Mouse (Mus musculus) cerebral cortex, adult 2 months (tissue): ENCODE measurements around the gene Retsat.

Experiments used
- WGBS: fragments of 180-500 bp; shearing (Covaris S2); methylation state at CpG from one replicate; pipeline ENCODE4 v1.1.7; 2018; 5-methylcytosine and 5-hydroxymethylcytosine counted together

The Retsat gene

GRCm38 (mm10) chr6:72626391-72626790 is 28.1 kb downstream of the Retsat start:
- 85% methylated on average over 7 of the region's 7 CpGs for WGBS

DNA sequence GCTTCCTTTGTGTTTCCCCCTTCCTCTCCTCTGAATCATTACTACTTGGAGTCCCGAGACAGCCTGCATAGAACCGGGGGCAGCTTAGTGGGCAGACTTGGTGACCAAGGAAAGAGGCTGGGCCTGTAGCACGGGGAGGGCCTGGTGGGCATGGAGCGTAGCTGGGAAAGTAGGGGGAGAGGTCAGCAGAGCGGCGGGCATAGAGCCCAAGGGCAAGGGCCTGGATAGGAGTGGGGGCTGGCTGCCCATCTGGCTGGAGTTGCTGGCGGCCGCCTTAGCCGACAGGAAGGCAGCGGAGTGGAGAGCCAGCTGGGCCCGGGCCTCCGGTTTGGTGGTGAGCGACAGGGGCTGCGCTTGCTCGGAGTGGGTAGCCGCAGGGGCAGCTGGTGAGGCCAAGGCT is 29.0 kb downstream of the Retsat start:
- 88% methylated on average over 16 of the region's 16 CpGs for WGBS

DNA sequence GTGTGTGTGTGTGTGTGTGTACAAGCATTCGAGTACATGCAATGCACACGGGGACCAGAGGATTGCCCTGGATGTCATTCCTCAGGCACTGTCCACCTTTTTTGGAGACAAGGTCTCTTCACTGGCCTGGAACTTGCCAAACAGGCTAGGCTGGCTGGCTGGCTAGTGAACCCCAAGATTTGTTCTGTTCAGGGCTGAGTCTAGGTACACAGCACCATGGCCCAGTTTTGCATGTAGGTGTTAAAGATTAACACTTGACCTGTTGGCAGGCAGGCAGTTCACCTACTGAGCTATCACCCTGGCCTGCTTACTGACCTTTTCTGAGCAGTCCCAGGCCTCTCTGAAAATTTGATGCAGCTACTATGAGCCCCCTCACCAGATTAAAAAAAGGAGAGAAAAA is 32.1 kb downstream of the Retsat start:
- WGBS, result 96% methylated on average over 2 of the region's 2 CpGs

DNA sequence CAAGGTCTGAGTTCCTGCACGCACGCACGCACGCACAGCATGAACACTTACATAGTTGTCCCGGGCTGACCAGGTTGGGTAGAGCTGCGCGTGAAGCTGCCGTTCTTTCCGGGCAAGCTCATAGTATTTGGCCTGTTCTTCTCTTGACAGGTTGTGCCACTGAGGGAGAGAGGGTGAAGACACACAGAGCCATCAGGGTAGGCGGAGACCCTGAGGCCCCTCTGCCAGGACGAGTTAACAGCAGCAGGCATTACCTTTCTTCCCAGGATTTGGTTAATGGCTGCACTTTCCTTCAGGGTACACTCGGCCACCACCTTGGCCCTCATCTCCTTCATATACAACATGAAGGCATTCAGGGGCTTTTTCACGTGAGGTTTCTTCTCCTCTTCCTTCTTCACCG is 32.7 kb downstream of the Retsat start:
- 94% methylated on average over 14 of the region's 14 CpGs for WGBS

GRCm38 (mm10) chr6:72631700-72632099 is 33.4 kb downstream of the Retsat start:
- WGBS, result 76% methylated on average over 6 of the region's 6 CpGs

DNA sequence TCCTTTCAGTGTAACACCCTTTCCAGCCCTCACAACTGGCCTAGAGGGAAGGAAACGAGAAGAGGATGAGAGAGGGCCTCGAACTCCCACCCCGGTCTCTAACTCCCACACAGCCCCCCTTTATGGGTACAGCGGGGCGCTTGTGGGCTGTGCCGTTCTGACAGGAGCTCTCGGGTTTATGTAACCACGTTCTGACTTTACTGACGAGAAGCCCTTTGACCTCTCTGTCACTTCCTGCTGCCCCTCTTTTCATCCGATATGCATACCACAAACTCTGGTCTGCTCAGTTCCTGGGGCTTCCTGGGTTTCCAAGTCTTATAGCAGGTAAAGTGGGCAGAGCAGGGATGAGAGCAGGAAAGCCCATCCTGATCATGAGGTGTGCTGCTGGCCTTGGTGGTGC is 36.0 kb downstream of the Retsat start:
- 85% methylated on average over 10 of the region's 10 CpGs for WGBS

DNA sequence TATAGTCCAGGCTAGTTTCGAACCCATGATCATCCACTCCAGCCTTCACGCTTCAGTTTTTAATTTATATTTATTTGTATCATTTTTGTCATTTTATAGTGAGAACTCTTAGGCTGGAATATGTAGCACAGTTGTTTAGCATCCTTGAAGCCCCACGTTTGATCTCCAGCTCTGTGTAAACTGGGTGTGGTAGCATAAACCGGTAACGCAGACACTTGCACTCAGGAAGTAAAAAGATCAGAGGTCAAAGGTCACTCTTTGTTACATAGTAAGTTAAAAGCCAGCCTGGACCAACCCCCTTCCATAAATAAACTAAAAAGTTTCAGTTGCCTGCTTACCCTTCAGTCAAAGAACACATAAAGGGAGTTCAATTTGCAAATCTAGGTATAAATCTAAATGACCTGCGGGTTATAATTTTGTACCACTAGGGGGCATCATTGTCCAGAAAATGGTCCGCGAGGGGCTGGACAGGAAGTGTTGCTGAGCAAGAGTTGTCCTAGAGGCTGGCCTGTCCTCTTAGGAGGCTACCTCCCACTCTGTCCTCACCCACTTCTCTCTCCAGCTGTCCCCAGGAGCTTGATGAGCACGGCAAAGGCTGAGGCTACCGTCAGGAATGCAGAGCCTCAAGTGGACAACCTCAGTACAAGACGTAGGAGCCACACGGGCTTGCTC is 37.6 kb downstream of the Retsat start:
- WGBS, result 40% methylated on average over 12 of the region's 12 CpGs

GRCm38 (mm10) chr6:72636940-72637339 is 38.7 kb downstream of the Retsat start:
- 89% methylated on average over 3 of the region's 3 CpGs for WGBS

DNA sequence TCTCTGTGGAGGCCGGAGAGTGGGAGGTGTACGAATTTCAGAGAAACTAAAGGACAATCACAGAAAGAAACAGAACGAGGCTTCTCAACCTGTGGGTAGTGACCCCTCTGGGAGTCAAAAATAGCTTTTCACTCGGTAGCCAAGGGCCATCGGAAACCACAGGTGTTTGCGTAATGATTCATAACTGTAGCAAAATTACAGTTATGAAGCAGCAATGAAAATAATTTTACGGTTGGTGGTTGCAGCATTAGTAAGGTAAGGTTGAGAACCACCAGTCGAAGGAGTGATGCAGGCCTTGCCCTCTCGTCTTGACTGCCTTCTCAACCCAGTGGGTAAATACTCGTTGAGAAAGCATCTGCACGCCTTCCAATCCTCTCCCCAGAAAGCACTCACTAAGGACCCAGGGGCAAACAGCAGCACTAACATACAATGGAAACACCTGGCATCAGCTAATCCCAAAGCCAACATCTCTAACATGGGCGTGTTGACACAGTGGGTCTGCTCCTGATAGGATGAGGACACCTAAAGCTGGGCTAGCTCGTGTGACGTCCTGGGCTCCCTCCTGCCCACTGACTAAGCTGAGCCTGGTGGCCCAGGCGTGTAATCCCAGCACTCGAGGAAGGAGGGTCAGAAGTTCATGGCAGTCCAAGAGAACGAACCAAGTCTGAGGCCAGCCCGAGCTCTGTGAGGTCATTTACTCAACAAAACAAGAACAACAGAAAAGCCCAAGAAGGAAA is 43.1 kb downstream of the Retsat start:
- 89% methylated on average over 18 of the region's 18 CpGs for WGBS

- 72% methylated on average over 4 of the region's 4 CpGs for WGBS
Measured at GRCm38 (mm10) chr6:72644576-72644975, 46.3 kb downstream of the Retsat start.

GRCm38 (mm10) chr6:72645364-72645763 is 47.1 kb downstream of the Retsat start:
- 50% methylated on average over 7 of the region's 7 CpGs for WGBS

- WGBS, result 23% methylated on average over 10 of the region's 10 CpGs
Measured at GRCm38 (mm10) chr6:72647383-72647820, 49.1 kb downstream of the Retsat start.

- WGBS, result 66% methylated on average over 12 of the region's 12 CpGs
Measured at GRCm38 (mm10) chr6:72648002-72648595, 49.8 kb downstream of the Retsat start.

DNA sequence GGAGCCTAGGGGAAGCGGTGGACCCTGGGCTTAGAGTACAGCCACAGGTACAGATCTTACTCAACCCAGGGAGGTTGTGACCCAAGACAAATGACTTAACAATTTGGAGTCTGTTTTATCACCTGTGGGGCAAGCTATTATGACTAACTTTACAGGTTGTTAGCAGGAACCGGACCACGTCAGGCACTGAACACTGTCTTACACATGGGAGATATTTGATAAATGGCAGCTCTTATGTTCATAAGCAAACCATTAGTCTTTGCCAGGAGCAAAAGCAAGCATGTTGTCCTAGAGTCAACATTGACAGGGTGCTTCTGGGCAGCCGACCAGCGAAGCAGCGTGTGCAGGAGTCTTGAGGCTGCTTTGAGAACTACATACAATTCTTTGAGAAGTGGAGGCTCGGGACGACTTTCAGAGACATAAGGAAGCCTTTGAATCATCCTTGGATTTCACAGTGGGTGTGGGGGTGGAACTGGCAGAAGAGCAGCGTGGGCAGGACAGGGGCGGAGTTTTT is 52.1 kb downstream of the Retsat start:
- whole genome bisulfite sequencing, result 40% methylated on average over 10 of the region's 10 CpGs

DNA sequence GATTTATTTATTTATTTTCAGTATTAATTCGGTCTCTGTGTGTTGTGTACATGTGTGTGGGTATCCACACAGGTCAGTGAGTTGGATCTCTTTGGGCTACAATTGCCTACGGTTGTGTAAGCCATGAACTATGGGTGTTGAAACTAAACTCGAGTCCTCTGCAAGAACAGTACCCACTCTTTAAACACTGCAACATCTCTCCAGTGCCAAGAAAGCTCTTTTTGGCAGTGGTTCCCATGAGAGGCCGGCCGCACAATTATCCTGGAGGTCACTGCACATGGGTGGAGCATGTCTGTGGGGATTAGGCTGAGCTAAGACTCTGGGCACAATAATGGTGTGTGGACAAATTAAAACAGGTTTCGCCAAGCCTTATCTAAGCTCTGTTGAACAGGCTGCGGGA is 55.1 kb downstream of the Retsat start:
- 61% methylated on average over 7 of the region's 7 CpGs for WGBS

- 94% methylated on average over 6 of the region's 6 CpGs for WGBS
Measured at GRCm38 (mm10) chr6:72654355-72654754, 56.1 kb downstream of the Retsat start.

DNA sequence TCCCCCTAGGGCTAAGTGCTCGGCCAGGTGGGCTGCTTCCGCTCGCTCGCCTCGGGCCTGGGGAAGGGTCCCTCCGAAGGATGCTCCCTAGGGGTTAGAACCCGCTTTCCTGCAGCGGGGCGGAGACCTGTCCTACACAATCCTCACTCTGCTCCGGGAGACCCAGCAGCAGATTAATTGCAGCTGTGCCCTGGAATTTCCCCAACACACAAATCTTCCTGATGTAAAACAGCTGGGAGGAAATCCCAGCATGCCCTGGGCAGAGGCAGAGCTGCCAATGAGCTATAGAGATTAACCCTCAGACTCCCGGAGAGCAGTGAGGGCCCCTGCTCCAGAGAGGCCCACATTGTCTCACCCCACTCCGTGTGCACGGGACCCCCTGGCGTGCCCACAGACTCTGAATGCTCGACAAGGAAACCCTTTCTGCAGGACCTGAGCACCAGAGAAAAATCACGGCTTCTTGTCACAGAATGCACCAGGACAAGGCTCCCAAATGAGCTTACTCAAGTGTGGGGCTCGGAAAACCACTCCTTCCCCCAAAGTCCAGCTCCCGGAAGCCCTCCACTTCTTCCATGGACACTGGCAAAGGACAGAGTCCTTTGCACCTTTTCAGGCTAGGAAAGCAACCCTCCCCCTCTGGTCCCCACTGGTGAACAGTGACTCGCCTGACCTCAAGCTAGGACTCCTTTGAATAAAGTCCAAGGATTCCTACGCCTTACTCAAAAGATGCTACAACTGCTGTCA is 57.2 kb downstream of the Retsat start:
- WGBS, result 52% methylated on average over 20 of the region's 20 CpGs

DNA sequence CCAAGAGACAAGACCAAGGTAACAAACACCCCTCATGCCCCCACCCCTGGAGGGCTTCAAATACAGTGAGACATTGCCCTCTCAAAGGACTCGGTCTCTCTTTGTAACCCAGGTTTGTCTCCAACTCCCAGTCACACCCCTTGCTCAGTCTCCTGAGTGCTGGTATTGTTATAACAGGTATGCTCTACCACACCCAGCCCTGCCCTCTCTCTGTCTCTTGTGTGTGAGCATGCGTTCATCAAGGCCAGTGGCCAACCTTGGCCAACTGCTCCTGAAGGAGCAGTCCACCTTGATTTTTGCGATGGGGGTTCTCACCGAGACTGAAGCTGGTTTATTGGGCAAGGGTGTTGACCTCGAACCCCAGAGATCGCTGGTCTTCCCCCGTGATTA is 57.8 kb downstream of the Retsat start:
- WGBS, result 93% methylated on average over 7 of the region's 7 CpGs

DNA sequence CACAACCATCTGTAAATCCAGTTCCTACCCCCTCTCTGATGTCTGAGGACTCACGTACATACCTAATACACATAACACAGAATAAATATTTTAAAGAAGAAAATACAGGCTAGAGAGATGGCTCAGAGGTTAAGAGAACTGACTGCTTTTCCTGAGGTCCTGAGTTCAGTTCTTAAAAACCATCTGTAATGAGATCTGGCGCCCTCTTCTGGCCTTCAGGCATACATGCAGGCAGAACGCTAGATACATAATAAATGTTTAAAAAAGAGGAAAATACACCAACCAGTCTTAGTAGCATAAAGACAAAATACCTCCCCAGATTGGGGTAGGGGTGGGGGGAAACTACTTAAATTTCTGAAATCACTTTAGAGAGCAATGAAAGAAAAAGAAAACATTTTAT is 59.7 kb downstream of the Retsat start:
- WGBS, result 68% methylated on average over 3 of the region's 3 CpGs
